Mouse (Mus musculus): ENCODE data around the gene Pfpl.

Pfpl gene

GRCm38 (mm10) chr19:12427605-12428004 lies at the start of gene Pfpl:
Pfpl (plus strand) TSS chr19:12427905.
- DNase-seq (ENCODE audit: extremely low spot score, low spot score): no peak

GRCm38 (mm10) chr19:12386979-12387378 lies 40.7 kb upstream of the Pfpl start, which contains the start of gene Olfr1440:
Olfr1440 (plus strand) TSS chr19:12387279.
- DNase-seq (ENCODE audit: extremely low spot score, low spot score): no peak

- no peak for DNase-seq (ENCODE audit: extremely low spot score, low spot score)
These were observed 14.0 kb upstream of the Pfpl start for GRCm38 (mm10) chr19:12413737-12414136.

- DNase-seq (ENCODE audit: extremely low spot score, low spot score): no peak
These were observed 10.3 kb upstream of the Pfpl start, which contains the start of gene Olfr1441 for GRCm38 (mm10) chr19:12417361-12417760. Olfr1441 (plus strand) TSS chr19:12417433.

GRCm38 (mm10) chr19:12418312-12418711 lies 9.4 kb upstream of the Pfpl start:
- DNase-seq (ENCODE audit: extremely low spot score, low spot score): no peak

- no peak for DNase-seq (ENCODE audit: extremely low spot score, low spot score)
These were observed 7.2 kb upstream of the Pfpl start for GRCm38 (mm10) chr19:12420555-12420954.

- no peak for DNase-seq (ENCODE audit: extremely low spot score, low spot score)
These were observed 6.0 kb upstream of the Pfpl start for GRCm38 (mm10) chr19:12421680-12422079.

- no peak for DNase-seq (ENCODE audit: extremely low spot score, low spot score)
These were observed 604 bp upstream of the Pfpl start for GRCm38 (mm10) chr19:12427101-12427500.

- no peak for DNase-seq (ENCODE audit: extremely low spot score, low spot score)
These were observed 5.3 kb downstream of the Pfpl start for GRCm38 (mm10) chr19:12433033-12433432.

GRCm38 (mm10) chr19:12435011-12435416 lies 7.3 kb downstream of the Pfpl start:
- DNase-seq (ENCODE audit: extremely low spot score, low spot score): no peak

GRCm38 (mm10) chr19:12435750-12436524 lies 8.2 kb downstream of the Pfpl start:
- DNase-seq (ENCODE audit: extremely low spot score, low spot score): no peak

GRCm38 (mm10) chr19:12439581-12439980 lies 11.9 kb downstream of the Pfpl start:
- no peak for DNase-seq (ENCODE audit: extremely low spot score, low spot score)

- no peak for DNase-seq (ENCODE audit: extremely low spot score, low spot score)
These were observed 12.5 kb downstream of the Pfpl start for GRCm38 (mm10) chr19:12440103-12440725.

GRCm38 (mm10) chr19:12442560-12442959 lies 14.9 kb downstream of the Pfpl start:
- DNase-seq (ENCODE audit: extremely low spot score, low spot score): no peak

GRCm38 (mm10) chr19:12445014-12445413 lies 17.3 kb downstream of the Pfpl start:
- no peak for DNase-seq (ENCODE audit: extremely low spot score, low spot score)

- peak; percentile 12 for DNase-seq (ENCODE audit: extremely low spot score, low spot score)
These were observed 29.8 kb downstream of the Pfpl start for GRCm38 (mm10) chr19:12457401-12458066.

- no peak for DNase-seq (ENCODE audit: extremely low spot score, low spot score)
These were observed 31.8 kb downstream of the Pfpl start for GRCm38 (mm10) chr19:12459516-12459915.

GRCm38 (mm10) chr19:12460282-12461249 lies 32.9 kb downstream of the Pfpl start, which contains the start of gene Mpeg1:
Mpeg1 (plus strand) TSS chr19:12460779.
- no peak for DNase-seq (ENCODE audit: extremely low spot score, low spot score)

GRCm38 (mm10) chr19:12462851-12463721 lies 35.4 kb downstream of the Pfpl start:
- DNase-seq (ENCODE audit: extremely low spot score, low spot score): peak; percentile 11

- DNase-seq (ENCODE audit: extremely low spot score, low spot score): peak; percentile 12
These were observed 36.0 kb downstream of the Pfpl start for GRCm38 (mm10) chr19:12463722-12464035.

Data from neural tube, embryonic 10.5 days (tissue).